17 mouse cellular contexts compared by ENCODE assay signal in genomic region chr7:48910282-48910681, GRCm38 (mm10). TPM values are rescaled to one million over a fixed set of nuclear protein-coding genes. Genes with fewer than 3 reads are reported as not detected.
DNase-seq lines count a peak whose midpoint lies in the region; ATAC-seq lines count a peak whose summit lies in the region.
"Had no signal": no experiment of that assay in that cellular context is flagged by ENCODE, and none has a peak within 500 bp of the region (broad histone marks: within the 10 kb centered on the region; RNA-seq: fewer than 3 reads in every experiment).

No protein-coding gene starts in this region.

- no peaks in the 10 kb centered on the region for H3K36me3 ChIP-seq in hindbrain, embryonic 13.5 days
- H3K36me3 ChIP-seq in hindbrain, embryonic 11.5 days (ENCODE audit: control insufficient read depth, insufficient read depth, low read length): no peaks in the 10 kb centered on the region
- H3K36me3 ChIP-seq in limb, embryonic 15.5 days: no peaks in the 10 kb centered on the region
- H3K36me3 ChIP-seq in limb, embryonic 10.5 days: no peaks in the 10 kb centered on the region
- H3K36me3 ChIP-seq in forebrain, embryonic 16.5 days (ENCODE audit: control insufficient read depth, insufficient read depth): no peaks in the 10 kb centered on the region
- H3K36me3 ChIP-seq: heart, embryonic 10.5 days; midbrain, embryonic 12.5 days had no signal

- H3K27ac ChIP-seq in hindbrain, embryonic 13.5 days: peak overlapping the region; percentile 55; the same call in 1 of the 2 replicates
- H3K27ac ChIP-seq in hindbrain, embryonic 11.5 days (ENCODE audit: low read depth, low read length): no peak overlapping the region
- H3K27ac ChIP-seq in limb, embryonic 15.5 days: peak overlapping the region; percentile 17
- no peak overlapping the region for H3K27ac ChIP-seq in limb, embryonic 10.5 days
- no peak overlapping the region for H3K27ac ChIP-seq in forebrain, embryonic 16.5 days (ENCODE audit: low read length)
- H3K27ac ChIP-seq: heart, embryonic 10.5 days; midbrain, embryonic 12.5 days had no signal

- no peak for DNase-seq in hindbrain, embryonic 11.5 days (ENCODE audit: low spot score)
- no peak for DNase-seq in limb, embryonic 10.5 days (ENCODE audit: low spot score)
- DNase-seq in gastrocnemius, postnatal 14 days: no peak
- no peak for DNase-seq in kidney, postnatal 25 days
- DNase-seq: B cell, adult 2 months; cerebellum, adult 9-10 months; kidney, adult 11 months; liver, postnatal 0 days; lung, postnatal 10 days; right cerebral cortex, postnatal 14 days; thymus, adult 18-20 months; thymus, postnatal 4 days had no signal

- intact Hi-C loops in gastrocnemius, postnatal 14 days (cut with DNase I; ENCODE audit: low total_unique reads): no loop called here

- peaks cover 28% of the 10 kb centered on the region for H3K4me1 ChIP-seq in hindbrain, embryonic 13.5 days (replicated peaks)
- no peaks in the 10 kb centered on the region for H3K4me1 ChIP-seq in hindbrain, embryonic 11.5 days (replicated peaks; ENCODE audit: control insufficient read depth, insufficient read depth, low read length)
- no peaks in the 10 kb centered on the region for H3K4me1 ChIP-seq in limb, embryonic 15.5 days
- H3K4me1 ChIP-seq in limb, embryonic 10.5 days: 0 out of 2 replicates have a peak, but pooled peaks cover 3% of the 10 kb centered on the region
- peaks cover 20% of the 10 kb centered on the region for H3K4me1 ChIP-seq in forebrain, embryonic 16.5 days (replicated peaks; ENCODE audit: control insufficient read depth, insufficient read depth, low read length)

- H3K4me3 ChIP-seq in hindbrain, embryonic 13.5 days: no peak overlapping the region
- no peak overlapping the region for H3K4me3 ChIP-seq in hindbrain, embryonic 11.5 days (ENCODE audit: low read depth, low read length)
- H3K4me3 ChIP-seq in limb, embryonic 15.5 days: no peak overlapping the region
- H3K4me3 ChIP-seq in limb, embryonic 10.5 days: no peak overlapping the region
- no peak overlapping the region for H3K4me3 ChIP-seq in forebrain, embryonic 16.5 days (replicated peaks; ENCODE audit: low read length)
- H3K4me3 ChIP-seq: heart, embryonic 10.5 days; midbrain, embryonic 12.5 days had no signal

- H3K4me2 ChIP-seq in hindbrain, embryonic 13.5 days: no peak overlapping the region
- no peak overlapping the region for H3K4me2 ChIP-seq in hindbrain, embryonic 11.5 days (replicated peaks; ENCODE audit: low read depth, low read length)
- H3K4me2 ChIP-seq in limb, embryonic 15.5 days: no peak overlapping the region
- H3K4me2 ChIP-seq in forebrain, embryonic 16.5 days (ENCODE audit: low read length): no peak overlapping the region
- H3K4me2 ChIP-seq: midbrain, embryonic 12.5 days had no signal

- H3K9ac ChIP-seq in hindbrain, embryonic 13.5 days: no peak overlapping the region
- no peak overlapping the region for H3K9ac ChIP-seq in hindbrain, embryonic 11.5 days (ENCODE audit: low read depth, low read length)
- no peak overlapping the region for H3K9ac ChIP-seq in limb, embryonic 15.5 days
- H3K9ac ChIP-seq in forebrain, embryonic 16.5 days (replicated peaks; ENCODE audit: low read depth, low read length): no peak overlapping the region
- H3K9ac ChIP-seq: liver, postnatal 0 days; midbrain, embryonic 12.5 days had no signal

- 45% methylated on average over 6 of the region's 6 CpGs for WGBS in hindbrain, embryonic 13.5 days
- WGBS in hindbrain, embryonic 11.5 days: 65% methylated on average over 6 of the region's 6 CpGs
- 53% methylated on average over 6 of the region's 6 CpGs for WGBS in limb, embryonic 15.5 days
- 79% methylated on average over 6 of the region's 6 CpGs for WGBS in limb, embryonic 10.5 days
- WGBS in forebrain, embryonic 16.5 days: 14% methylated on average over 6 of the region's 6 CpGs

- 0 out of 2 replicates have a peak, but pooled peaks cover 3% of the 10 kb centered on the region for H3K27me3 ChIP-seq in hindbrain, embryonic 13.5 days
- H3K27me3 ChIP-seq in hindbrain, embryonic 11.5 days (ENCODE audit: control insufficient read depth, insufficient read depth, low read length): no peaks in the 10 kb centered on the region
- no peaks in the 10 kb centered on the region for H3K27me3 ChIP-seq in limb, embryonic 15.5 days
- no peaks in the 10 kb centered on the region for H3K27me3 ChIP-seq in limb, embryonic 10.5 days (ENCODE audit: low read depth, poor library complexity, severe bottlenecking)
- 0 out of 2 replicates have a peak, but pooled peaks cover 2% of the 10 kb centered on the region for H3K27me3 ChIP-seq in forebrain, embryonic 16.5 days (replicated peaks; ENCODE audit: control insufficient read depth, insufficient read depth, low read length)

- no peak for ATAC-seq in hindbrain, embryonic 13.5 days (ENCODE audit: low FRiP score)
- no peak for ATAC-seq in hindbrain, embryonic 11.5 days (ENCODE audit: low FRiP score)
- ATAC-seq in limb, embryonic 15.5 days (ENCODE audit: insufficient number of reproducible peaks, low FRiP score, low TSS enrichment, low read depth): no peak
- ATAC-seq in forebrain, embryonic 16.5 days: peak; percentile 37; the same call in 1 of the 2 replicates
- ATAC-seq: liver, postnatal 0 days had no signal

- no peaks in the 10 kb centered on the region for H3K9me3 ChIP-seq in hindbrain, embryonic 13.5 days
- no peaks in the 10 kb centered on the region for H3K9me3 ChIP-seq in hindbrain, embryonic 11.5 days (ENCODE audit: control insufficient read depth, low read length)
- no peaks in the 10 kb centered on the region for H3K9me3 ChIP-seq in limb, embryonic 15.5 days
- no peaks in the 10 kb centered on the region for H3K9me3 ChIP-seq in limb, embryonic 10.5 days (replicated peaks)
- no peaks in the 10 kb centered on the region for H3K9me3 ChIP-seq in forebrain, embryonic 16.5 days (ENCODE audit: control insufficient read depth, low read length)
- H3K9me3 ChIP-seq: heart, embryonic 10.5 days; midbrain, embryonic 12.5 days had no signal

RNA-seq across cellular contexts. Expression of gene Nav2, which starts 1.8 kb away (rescaled TPM):
- polyA plus RNA-seq in hindbrain, embryonic 13.5 days (2015; fragmentation: Nextera tagmentation; extraction: Ambion mirVana): 22.4 and 24.2 TPM in 2 replicates
- 22.6 and 36.1 TPM in 2 replicates for polyA plus RNA-seq in hindbrain, embryonic 11.5 days (2014; fragmentation: Nextera tagmentation; extraction: Ambion mirVana)
- polyA plus RNA-seq in limb, embryonic 15.5 days (2015; fragmentation: Nextera tagmentation; extraction: Ambion mirVana): 16.2 and 17.3 TPM in 2 replicates
- 7.2 and 8.3 TPM in 2 replicates for polyA plus RNA-seq in limb, embryonic 10.5 days (2016; fragmentation: Nextera tagmentation; extraction: Ambion mirVana)
- polyA plus RNA-seq in forebrain, embryonic 16.5 days (2015; fragmentation: Nextera tagmentation; extraction: Ambion mirVana): 22.0 and 35.2 TPM in 2 replicates
- 10 to 100 TPM; 26.2 to 39.3 TPM for total RNA-seq in gastrocnemius, postnatal 14 days (2021)

RNA-seq across cellular contexts. Expression of gene E2f8, which starts 28.9 kb away (rescaled TPM):
- polyA plus RNA-seq in hindbrain, embryonic 13.5 days (2015; fragmentation: Nextera tagmentation; extraction: Ambion mirVana): 3.4 and 4.0 TPM in 2 replicates
- polyA plus RNA-seq in hindbrain, embryonic 11.5 days (2014; fragmentation: Nextera tagmentation; extraction: Ambion mirVana): 12.9 and 17.1 TPM in 2 replicates
- 16.4 and 18.6 TPM in 2 replicates for polyA plus RNA-seq in limb, embryonic 15.5 days (2015; fragmentation: Nextera tagmentation; extraction: Ambion mirVana)
- 15.2 TPM in 2 replicates for polyA plus RNA-seq in limb, embryonic 10.5 days (2016; fragmentation: Nextera tagmentation; extraction: Ambion mirVana)
- polyA plus RNA-seq in forebrain, embryonic 16.5 days (2015; fragmentation: Nextera tagmentation; extraction: Ambion mirVana): 4.8 and 5.7 TPM in 2 replicates
- total RNA-seq in gastrocnemius, postnatal 14 days (2021): 1 to 10 TPM; 1.6 to 2.0 TPM

Comparison
In these comparisons a context has a peak if more than half of its experiments do, and no peak if none do; other contexts are left out.
1. H3K27ac ChIP-seq: peak in hindbrain, embryonic 13.5 days (single experiment) and limb, embryonic 15.5 days (single experiment); none in hindbrain, embryonic 11.5 days (single experiment), limb, embryonic 10.5 days (single experiment) and forebrain, embryonic 16.5 days (single experiment).